Mouse (Mus musculus): ENCODE measurements around the gene Rcn3. TPM values are rescaled to one million over a fixed set of nuclear protein-coding genes. Genes with fewer than 3 reads are reported as not detected.
A peak's percentile ranks its signal among the peaks of the same experiment; 100 is the strongest.

The Rcn3 gene
- polyA plus RNA-seq, 1 experiment from 2014 or later: 245 TPM

DNA sequence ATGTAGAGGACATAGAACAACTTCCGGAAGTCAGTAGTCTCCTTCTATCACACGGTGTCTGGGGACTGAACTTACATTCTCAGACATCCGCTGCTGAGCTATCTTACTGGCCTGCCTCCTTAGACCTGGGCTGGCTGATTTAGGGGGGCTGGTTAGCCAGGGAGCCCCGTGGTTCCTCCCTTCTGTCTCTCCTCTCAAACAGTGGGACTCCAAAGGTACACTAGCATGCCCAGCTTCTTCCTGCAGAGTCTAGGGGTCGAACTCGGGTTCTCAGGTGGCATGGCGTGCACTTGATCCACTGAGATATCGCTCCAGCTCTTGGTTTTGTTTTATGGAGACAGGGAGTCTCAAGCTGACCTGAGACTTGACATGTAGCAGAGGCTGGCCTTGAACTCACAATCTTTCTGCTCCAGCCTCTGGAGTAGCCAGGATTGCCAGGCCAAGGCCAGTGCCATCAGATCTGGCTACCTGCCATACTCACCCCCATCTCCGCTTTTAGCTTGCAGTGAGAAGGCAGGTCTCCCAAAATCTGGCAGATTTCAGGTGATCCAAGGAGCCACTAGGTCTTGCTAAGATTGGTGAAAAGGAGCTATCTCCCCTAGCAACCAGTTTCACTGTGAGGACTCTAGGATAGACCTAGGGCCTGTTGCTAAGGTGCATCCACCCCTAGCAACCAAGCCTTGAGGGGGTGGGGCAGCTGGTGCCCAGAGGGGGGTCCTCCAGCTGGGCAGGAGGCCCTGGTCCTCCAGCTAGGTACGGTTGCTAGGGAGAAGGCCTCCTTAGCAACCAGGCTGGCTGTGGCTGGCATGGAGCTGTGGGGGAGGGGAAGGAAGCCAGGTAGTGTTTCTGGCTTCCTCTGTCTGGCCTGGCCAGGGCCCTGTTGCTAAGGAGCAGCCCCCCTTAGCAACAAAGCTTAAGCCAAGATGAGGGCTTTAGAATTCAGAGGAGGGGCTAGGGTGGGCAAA lies 33.1 kb downstream of the Rcn3 start:
- Histone ChIP-seq H3K9me3 (ENCODE audit: control insufficient read depth, low read length) (no peaks in the 10 kb centered on the region), H3K27me3 (ENCODE audit: control insufficient read depth, insufficient read depth, low read length) (no peaks in the 10 kb centered on the region), H3K27ac (replicated peaks; ENCODE audit: low read depth, low read length) (peak overlapping the region; percentile 47; the same call in 1 of the 2 replicates), H3K9ac (ENCODE audit: low read length) (0 out of 2 replicates have a peak overlapping the region, but pooled peaks have one; percentile 9), H3K4me2 (ENCODE audit: low read depth, severe bottlenecking) (peak overlapping the region; percentile 25; the same call in 1 of the 2 replicates), H3K4me3 (ENCODE audit: low read depth, low read length) (0 out of 2 replicates have a peak overlapping the region, but pooled peaks have one; percentile 3), H3K4me1 (ENCODE audit: control insufficient read depth, insufficient read depth, low read length) (peaks cover 18% of the 10 kb centered on the region; the same call in 1 of the 2 replicates), H3K36me3 (ENCODE audit: control insufficient read depth, insufficient read depth, low read length) (0 out of 2 replicates have a peak, but pooled peaks cover 2% of the 10 kb centered on the region)
- ATAC-seq (ENCODE audit: insufficient number of reproducible peaks, low FRiP score, low TSS enrichment, low read depth) (peak; percentile 14; the same call in 1 of the 2 replicates), DNase-seq (ENCODE audit: low spot score) (peak; percentile 67)
- 79% methylated on average over 10 of the region's 10 CpGs for WGBS

DNA sequence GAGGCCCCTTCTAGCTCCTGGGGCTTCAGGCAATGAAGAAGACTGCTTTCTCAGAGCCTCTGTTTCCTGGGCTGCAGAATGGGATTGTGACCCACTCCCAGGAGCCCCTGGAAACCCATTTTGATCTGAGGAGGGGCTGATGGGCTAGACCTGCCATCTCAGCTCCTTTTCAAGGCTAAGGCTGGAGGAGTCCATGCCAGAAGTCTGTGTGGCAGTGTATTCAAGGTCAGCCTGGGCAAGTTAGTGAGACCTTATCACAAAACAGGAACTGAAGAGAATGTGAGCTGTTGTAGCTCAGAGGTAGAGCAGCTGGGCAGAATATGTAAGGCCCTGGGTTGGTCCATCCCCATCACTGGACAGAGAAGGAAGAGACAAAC lies 35.1 kb downstream of the Rcn3 start:
- Histone ChIP-seq H3K27ac (replicated peaks; ENCODE audit: low read depth, low read length) (no peak overlapping the region), H3K27me3 (ENCODE audit: control insufficient read depth, insufficient read depth, low read length) (no peaks in the 10 kb centered on the region), H3K9ac (ENCODE audit: low read length) (no peak overlapping the region)

DNA sequence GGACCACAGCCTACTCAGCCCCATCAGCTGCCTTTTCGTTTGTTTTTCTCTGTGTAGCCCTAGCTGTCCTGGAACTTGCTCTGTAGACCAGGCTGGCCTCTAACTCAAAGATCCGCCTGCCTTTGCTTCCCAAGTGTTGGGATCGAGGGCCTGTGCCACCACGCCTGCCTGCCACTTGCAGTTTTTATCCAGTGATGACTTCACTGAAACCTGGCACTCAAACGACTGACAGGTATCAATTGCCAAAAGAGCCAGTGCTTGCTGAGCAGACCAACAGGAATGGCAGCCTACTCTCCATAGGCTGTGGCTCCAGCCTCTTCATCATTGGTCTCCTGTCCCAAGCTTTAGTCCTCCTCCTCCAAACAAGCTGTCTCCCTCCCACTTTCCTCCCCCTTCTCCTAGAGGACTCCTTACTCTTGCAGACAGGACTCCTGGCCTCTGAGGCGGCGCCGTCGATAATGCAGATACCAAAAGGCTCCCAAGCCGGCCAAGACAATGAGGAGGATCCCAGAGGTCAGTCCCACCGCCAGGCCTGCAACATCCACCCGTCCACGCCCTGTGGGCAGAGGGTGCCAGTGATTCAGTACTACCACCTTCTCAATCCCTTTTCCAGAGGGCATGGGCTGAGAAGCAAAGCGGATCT lies 35.6 kb downstream of the Rcn3 start:
- Histone ChIP-seq H3K9me3 (ENCODE audit: control insufficient read depth, low read length) (no peaks in the 10 kb centered on the region), H3K27ac (replicated peaks; ENCODE audit: low read depth, low read length) (no peak overlapping the region), H3K4me2 (ENCODE audit: low read depth, severe bottlenecking) (no peak overlapping the region), H3K9ac (ENCODE audit: low read length) (no peak overlapping the region), H3K36me3 (ENCODE audit: control insufficient read depth, insufficient read depth, low read length) (0 out of 2 replicates have a peak, but pooled peaks cover 2% of the 10 kb centered on the region), H3K27me3 (ENCODE audit: control insufficient read depth, insufficient read depth, low read length) (no peaks in the 10 kb centered on the region), H3K4me1 (ENCODE audit: control insufficient read depth, insufficient read depth, low read length) (peaks cover 19% of the 10 kb centered on the region), H3K4me3 (ENCODE audit: low read depth, low read length) (no peak overlapping the region)
- no peak for DNase-seq (ENCODE audit: low spot score)
- ATAC-seq (ENCODE audit: insufficient number of reproducible peaks, low FRiP score, low TSS enrichment, low read depth): no peak
- 69% methylated on average over 14 of the region's 14 CpGs for WGBS

More for the DNA sequence above, 35.1 kb downstream of the Rcn3 start:
- ATAC-seq (ENCODE audit: insufficient number of reproducible peaks, low FRiP score, low TSS enrichment, low read depth) (no peak), DNase-seq (ENCODE audit: low spot score) (no peak)
- H3K36me3 ChIP-seq (ENCODE audit: control insufficient read depth, insufficient read depth, low read length): 0 out of 2 replicates have a peak, but pooled peaks cover 2% of the 10 kb centered on the region
- H3K9me3 ChIP-seq (ENCODE audit: control insufficient read depth, low read length): no peaks in the 10 kb centered on the region
- H3K4me2 ChIP-seq (ENCODE audit: low read depth, severe bottlenecking): no peak overlapping the region
- H3K4me1 ChIP-seq (ENCODE audit: control insufficient read depth, insufficient read depth, low read length): peaks cover 17% of the 10 kb centered on the region; the same call in 1 of the 2 replicates
- no peak overlapping the region for H3K4me3 ChIP-seq (ENCODE audit: low read depth, low read length)

DNA sequence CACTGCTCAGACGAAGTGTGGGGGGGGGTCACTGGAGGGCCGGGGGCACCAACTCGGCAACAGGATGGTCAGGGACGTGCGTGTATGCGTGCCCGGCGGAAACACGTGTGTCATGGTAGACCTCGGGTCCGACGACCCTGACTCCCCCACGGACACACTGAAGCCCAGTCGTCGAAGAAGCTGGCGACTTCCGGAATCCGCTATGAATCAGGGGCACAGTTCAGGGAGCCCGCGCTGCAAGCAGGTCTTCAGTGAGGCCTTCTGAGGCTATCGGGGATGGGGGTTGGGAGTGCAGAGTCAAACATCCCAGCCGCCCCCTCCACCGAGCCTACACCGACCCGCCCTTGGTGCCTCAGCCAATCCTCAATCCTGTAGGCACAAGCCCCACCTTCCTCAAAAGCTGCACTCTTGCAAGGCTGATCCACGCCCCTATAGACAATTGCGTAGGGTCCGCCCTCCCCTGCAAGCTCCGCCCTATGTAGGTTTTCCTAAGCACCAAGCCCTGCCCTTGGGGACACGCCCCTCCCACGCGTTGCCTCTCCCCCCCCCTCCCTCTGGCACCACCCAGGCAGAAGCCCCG lies 38.0 kb downstream of the Rcn3 start:
- Histone ChIP-seq H3K9ac (ENCODE audit: low read length) (peak overlapping the region; percentile 95), H3K27me3 (ENCODE audit: control insufficient read depth, insufficient read depth, low read length) (no peaks in the 10 kb centered on the region), H3K36me3 (ENCODE audit: control insufficient read depth, insufficient read depth, low read length) (peaks cover 15% of the 10 kb centered on the region), H3K9me3 (ENCODE audit: control insufficient read depth, low read length) (no peaks in the 10 kb centered on the region), H3K27ac (replicated peaks; ENCODE audit: low read depth, low read length) (peak overlapping the region; percentile 99), H3K4me3 (ENCODE audit: low read depth, low read length) (peak overlapping the region; percentile 96), H3K4me2 (ENCODE audit: low read depth, severe bottlenecking) (peak overlapping the region; percentile 95), H3K4me1 (ENCODE audit: control insufficient read depth, insufficient read depth, low read length) (peaks cover 12% of the 10 kb centered on the region)
- WGBS: 0% methylated on average over 33 of the region's 33 CpGs
- ATAC-seq (ENCODE audit: insufficient number of reproducible peaks, low FRiP score, low TSS enrichment, low read depth) (peak; percentile 95), DNase-seq (ENCODE audit: low spot score) (peak; percentile 94)

DNA sequence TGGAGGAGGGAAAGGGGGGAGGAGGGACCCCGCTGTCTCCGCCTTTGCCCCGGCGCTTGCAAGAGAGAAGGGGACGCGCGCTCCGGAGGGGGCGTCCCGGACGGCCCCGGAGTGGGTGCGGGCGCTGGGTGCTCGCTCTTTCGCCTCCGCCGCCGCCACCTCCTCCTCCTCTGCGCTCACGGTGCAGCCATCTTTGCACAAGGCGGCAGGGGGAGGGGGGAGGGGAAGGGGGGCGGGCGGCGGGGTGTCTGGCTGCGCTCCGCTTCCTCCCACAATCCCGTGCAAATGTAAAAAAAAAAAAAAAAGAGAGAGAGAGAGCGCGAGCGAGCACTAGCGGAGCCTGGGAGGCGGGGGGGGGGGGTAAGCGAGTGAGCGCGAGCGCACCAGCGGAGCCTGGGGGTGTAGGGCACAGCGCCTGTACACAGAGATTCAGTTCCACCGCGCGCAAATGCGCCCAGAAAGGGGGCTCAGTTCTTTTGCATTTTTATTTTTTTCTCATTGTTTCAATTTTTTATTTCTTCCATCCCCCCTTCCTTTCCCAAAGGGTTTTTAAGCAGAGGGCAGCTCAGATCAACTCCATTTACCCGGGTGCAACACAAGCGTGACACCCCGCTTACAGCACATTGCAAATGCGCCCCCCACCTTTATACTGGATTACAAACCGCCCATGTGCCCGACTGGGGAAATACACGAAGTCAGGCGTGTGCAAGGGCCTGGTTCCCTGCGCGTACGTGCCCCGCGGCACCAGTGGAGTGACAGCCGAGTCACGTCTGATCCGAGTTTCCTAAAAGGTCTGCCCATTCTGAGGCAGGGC lies 38.7 kb downstream of the Rcn3 start:
- no peaks in the 10 kb centered on the region for H3K9me3 ChIP-seq (ENCODE audit: control insufficient read depth, low read length)
- peak; percentile 83 for DNase-seq (ENCODE audit: low spot score)
- peaks cover 19% of the 10 kb centered on the region for H3K36me3 ChIP-seq (ENCODE audit: control insufficient read depth, insufficient read depth, low read length)
- ATAC-seq (ENCODE audit: insufficient number of reproducible peaks, low FRiP score, low TSS enrichment, low read depth): peak; percentile 31
- peak overlapping the region; percentile 96 for H3K4me3 ChIP-seq (ENCODE audit: low read depth, low read length)
- no peaks in the 10 kb centered on the region for H3K27me3 ChIP-seq (ENCODE audit: control insufficient read depth, insufficient read depth, low read length)
- H3K4me1 ChIP-seq (ENCODE audit: control insufficient read depth, insufficient read depth, low read length): peaks cover 10% of the 10 kb centered on the region
- under 1% methylated on average over 25 of the region's 59 CpGs for WGBS
- peak overlapping the region; percentile 95 for H3K4me2 ChIP-seq (ENCODE audit: low read depth, severe bottlenecking)
- peak overlapping the region; percentile 99 for H3K27ac ChIP-seq (replicated peaks; ENCODE audit: low read depth, low read length)
- peak overlapping the region; percentile 95 for H3K9ac ChIP-seq (ENCODE audit: low read length)

DNA sequence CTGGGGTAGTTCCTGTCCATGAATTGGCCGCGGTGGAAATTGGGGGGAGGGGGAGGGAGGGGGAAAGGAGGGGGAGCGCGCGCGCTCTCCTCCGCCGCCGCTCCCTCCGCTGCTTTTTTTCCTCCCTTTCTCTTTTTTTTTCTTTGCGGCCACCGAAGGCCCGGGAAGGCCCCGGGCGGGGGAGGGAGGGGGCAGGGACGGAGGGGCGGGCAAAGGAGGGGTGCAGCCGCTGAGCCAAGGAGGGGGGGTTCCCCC lies 39.2 kb downstream of the Rcn3 start, which contains the start of gene Prr12:
Gene Prr12 (minus strand): TSS at position 20 of the 255 bp plus-strand sequence.
- Histone ChIP-seq H3K27me3 (ENCODE audit: control insufficient read depth, insufficient read depth, low read length) (no peaks in the 10 kb centered on the region), H3K27ac (replicated peaks; ENCODE audit: low read depth, low read length) (peak within 1 kb of the TSS; percentile 99), H3K9ac (ENCODE audit: low read length) (peak within 1 kb of the TSS; percentile 95), H3K36me3 (ENCODE audit: control insufficient read depth, insufficient read depth, low read length) (peaks cover 24% of the 10 kb centered on the region), H3K4me2 (ENCODE audit: low read depth, severe bottlenecking) (peak within 1 kb of the TSS; percentile 95), H3K4me1 (ENCODE audit: control insufficient read depth, insufficient read depth, low read length) (peaks cover 10% of the 10 kb centered on the region), H3K9me3 (ENCODE audit: control insufficient read depth, low read length) (no peaks in the 10 kb centered on the region), H3K4me3 (ENCODE audit: low read depth, low read length) (peak within 1 kb of the TSS; percentile 96)
- ATAC-seq (ENCODE audit: insufficient number of reproducible peaks, low FRiP score, low TSS enrichment, low read depth) (no peak), DNase-seq (ENCODE audit: low spot score) (no peak)
- 0% methylated on average over 6 of the region's 18 CpGs for WGBS

DNA sequence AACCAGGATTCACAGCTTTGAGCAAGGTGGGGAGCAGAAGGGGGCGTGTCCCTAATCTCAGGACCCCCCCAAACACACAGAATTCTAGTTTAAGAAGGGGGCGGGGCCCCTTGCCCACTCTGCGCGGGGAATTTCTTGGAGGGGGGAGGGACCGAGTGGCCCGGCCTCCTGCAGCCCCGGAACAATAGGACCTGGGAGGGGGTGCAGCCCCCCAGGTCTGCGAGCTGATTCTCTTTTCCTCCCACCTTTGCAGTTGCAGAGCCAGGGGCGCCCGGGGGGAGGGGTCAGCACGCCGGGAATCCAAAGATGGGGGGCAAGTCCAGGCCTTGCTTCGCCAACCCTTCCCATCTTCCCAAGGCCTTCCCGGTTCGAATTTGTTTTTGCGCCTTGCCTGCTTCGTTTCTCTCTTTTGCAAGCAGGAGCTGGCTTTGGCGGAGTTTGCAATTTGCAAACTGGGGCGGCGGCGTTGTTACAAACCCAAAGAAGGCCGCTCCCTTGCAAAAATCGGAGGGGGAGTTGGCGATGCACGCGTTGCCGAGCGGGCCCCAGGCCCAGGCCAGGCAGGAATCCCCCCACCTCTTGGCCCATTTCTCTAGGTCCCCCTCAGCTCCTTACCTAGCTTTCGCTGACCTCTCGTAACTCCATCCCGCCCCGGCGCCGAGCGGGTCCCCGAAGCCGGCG lies 39.7 kb downstream of the Rcn3 start:
- ATAC-seq (ENCODE audit: insufficient number of reproducible peaks, low FRiP score, low TSS enrichment, low read depth): no peak
- Histone ChIP-seq H3K36me3 (ENCODE audit: control insufficient read depth, insufficient read depth, low read length) (peaks cover 29% of the 10 kb centered on the region), H3K4me3 (ENCODE audit: low read depth, low read length) (peak overlapping the region; percentile 96), H3K4me2 (ENCODE audit: low read depth, severe bottlenecking) (peak overlapping the region; percentile 95), H3K27me3 (ENCODE audit: control insufficient read depth, insufficient read depth, low read length) (no peaks in the 10 kb centered on the region), H3K9me3 (ENCODE audit: control insufficient read depth, low read length) (no peaks in the 10 kb centered on the region), H3K9ac (ENCODE audit: low read length) (peak overlapping the region; percentile 95), H3K4me1 (ENCODE audit: control insufficient read depth, insufficient read depth, low read length) (peaks cover 10% of the 10 kb centered on the region), H3K27ac (replicated peaks; ENCODE audit: low read depth, low read length) (peak overlapping the region; percentile 99)
- WGBS: 0% methylated on average over 38 of the region's 38 CpGs
- no peak for DNase-seq (ENCODE audit: low spot score)
